Mouse (Mus musculus) bone marrow, adult 2 months (tissue): Measurements from ENCODE around the gene Brf1.

ENCODE experiments used
- CTCF ChIP-seq: fragments of 200-500 bp; IDR thresholded peaks from 2 replicates; pipeline ENCODE4 v1.5.1; 2011; ENCODE audit warnings: low read length, control low read depth; ENCODE audit not compliant: control insufficient read depth, insufficient read depth
- POLR2A ChIP-seq: fragments of 200-500 bp; IDR thresholded peaks from 2 replicates; pipeline ENCODE4 v1.6.1; 2011; ENCODE audit warnings: low read depth, mild to moderate bottlenecking, control low read depth, low read length, borderline replicate concordance; ENCODE audit not compliant: control insufficient read depth

DNA sequence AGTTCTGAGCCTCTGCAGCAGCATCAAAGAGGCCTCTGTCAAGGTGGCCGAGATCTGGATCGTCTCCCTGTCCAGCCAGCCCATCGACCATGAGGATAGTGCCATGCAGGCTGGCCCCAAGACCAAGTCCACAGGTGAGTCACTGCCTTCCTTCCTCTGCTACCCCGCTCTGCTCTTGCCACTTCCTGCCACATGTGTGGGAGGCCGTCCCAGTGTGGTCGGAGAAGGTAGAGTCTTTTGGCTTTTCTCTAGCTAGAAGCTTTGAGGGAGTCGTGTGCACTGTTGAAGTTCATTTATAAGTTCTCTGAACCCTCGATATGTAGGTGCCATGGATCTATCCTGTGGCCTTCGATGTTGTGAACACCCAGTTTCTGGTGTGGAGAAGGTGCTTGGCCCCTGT is 49.3 kb upstream of the Brf1 start:
- TF ChIP-seq CTCF (no peak), POLR2A (no peak)
